Mouse (Mus musculus) fat pad, adult 2 months (tissue): Measurements from ENCODE around the gene Gm45785.
"Not testable (repeated sequence)": the region's sequence is repeated elsewhere in the genome, so short reads cannot be mapped to it uniquely, and the experiment has no call there.

Experiments
- DNase-seq: peaks from one replicate; pipeline ENCODE4 v3.0.0-alpha.2; 2011; ENCODE audit warnings: low read depth, low spot score; ENCODE audit errors: extremely low read depth

Gm45785 gene

GRCm38 (mm10) chr7:140855860-140856784, at the start of gene Gm45785:
Gm45785 (minus strand) TSS chr7:140856331.
- peak; percentile 88 for DNase-seq

- no peak for DNase-seq
Observed at GRCm38 (mm10) chr7:140905642-140906081, 49.5 kb upstream of the Gm45785 start.

- DNase-seq, result no peak
Observed at GRCm38 (mm10) chr7:140903212-140903611, 47.1 kb upstream of the Gm45785 start.

GRCm38 (mm10) chr7:140902036-140902875, 46.1 kb upstream of the Gm45785 start:
- DNase-seq, result peak; percentile 87

- no peak for DNase-seq
Observed at GRCm38 (mm10) chr7:140900220-140900619, 44.1 kb upstream of the Gm45785 start, which contains the start of gene Cox8b. Cox8b (minus strand) TSS chr7:140900446.

GRCm38 (mm10) chr7:140899121-140899520, 43.0 kb upstream of the Gm45785 start:
- DNase-seq, result peak; percentile 81

- DNase-seq, result peak; percentile 58
Observed at GRCm38 (mm10) chr7:140897863-140898262, 41.7 kb upstream of the Gm45785 start.

- no peak for DNase-seq
Observed at GRCm38 (mm10) chr7:140894611-140895010, 38.5 kb upstream of the Gm45785 start.

GRCm38 (mm10) chr7:140894031-140894430, 37.9 kb upstream of the Gm45785 start:
- peak; percentile 92 for DNase-seq

GRCm38 (mm10) chr7:140890636-140891035, 34.5 kb upstream of the Gm45785 start:
- DNase-seq, result not testable (repeated sequence)

GRCm38 (mm10) chr7:140882469-140882803, 26.3 kb upstream of the Gm45785 start:
- DNase-seq, result no peak

GRCm38 (mm10) chr7:140881696-140882468, 25.8 kb upstream of the Gm45785 start, which contains the start of the genes Psmd13 and Sirt3:
Psmd13 (plus strand) TSS chr7:140881968.
Sirt3 (minus strand) TSS chr7:140882309.
- no peak for DNase-seq

GRCm38 (mm10) chr7:140880865-140881515, 24.9 kb upstream of the Gm45785 start:
- no peak for DNase-seq

GRCm38 (mm10) chr7:140880419-140880818, 24.3 kb upstream of the Gm45785 start:
- DNase-seq, result no peak

- no peak for DNase-seq
Observed at GRCm38 (mm10) chr7:140879355-140879754, 23.2 kb upstream of the Gm45785 start.

GRCm38 (mm10) chr7:140877364-140877763, 21.2 kb upstream of the Gm45785 start:
- no peak for DNase-seq

- DNase-seq, result no peak
Observed at GRCm38 (mm10) chr7:140874224-140874623, 18.1 kb upstream of the Gm45785 start.

GRCm38 (mm10) chr7:140864761-140865160, 8.6 kb upstream of the Gm45785 start:
- DNase-seq, result no peak

- no peak for DNase-seq
Observed at GRCm38 (mm10) chr7:140860728-140861127, 4.6 kb upstream of the Gm45785 start.

GRCm38 (mm10) chr7:140859997-140860396, 3.9 kb upstream of the Gm45785 start:
- no peak for DNase-seq
